Comparison of ENCODE assay signal across 8 mouse cellular contexts in the genomic region with DNA sequence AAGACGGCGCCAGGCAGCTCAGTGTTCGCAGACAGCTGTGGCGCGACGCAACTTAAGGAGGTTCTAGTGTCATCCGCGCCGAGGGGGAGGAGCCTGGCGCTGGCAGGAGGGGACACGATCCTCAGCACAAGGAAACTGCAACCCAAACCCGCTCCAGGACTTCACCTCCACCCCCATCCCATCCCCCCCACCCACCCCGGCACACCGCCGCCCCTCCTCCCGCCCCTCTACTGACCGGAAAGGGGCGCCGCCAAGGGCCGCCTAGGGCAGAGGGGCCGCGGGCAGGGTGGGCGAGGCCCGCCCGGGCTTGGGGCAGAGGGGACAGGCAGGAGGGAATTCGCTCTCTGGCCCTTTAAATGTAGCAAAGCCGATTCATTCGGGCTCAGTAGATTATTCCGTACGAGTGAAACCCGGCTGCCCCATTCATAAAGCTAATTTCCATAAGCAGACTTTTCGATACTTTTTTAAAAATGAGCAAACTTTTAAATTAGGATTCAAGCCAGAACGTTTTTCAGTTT. TPM values are rescaled to one million over a fixed set of nuclear protein-coding genes. Genes with fewer than 3 reads are reported as not detected.
DNase-seq lines count a peak whose midpoint lies in the region.

No protein-coding gene starts in this region.

- DNase-seq in adrenal gland, postnatal 10 days, result peak; percentile 57
- DNase-seq in adrenal gland, adult 18-20 months (ENCODE audit: low spot score in 2 of 2), result no peak
- peak; percentile 84 for DNase-seq in embryo, embryonic 10.5 days (ENCODE audit: low spot score)
- peak; percentile 49 to 51 for DNase-seq in heart, postnatal 10 days
- peak; percentile 80 for DNase-seq in limb, embryonic 10.5 days (ENCODE audit: low spot score)
- DNase-seq in midbrain, embryonic 10.5 days (ENCODE audit: low spot score), result peak; percentile 83
- DNase-seq in thymus, postnatal 36 days, result peak; percentile 84 to 89
- no peak for DNase-seq in cerebellum, adult 18-20 months

- peaks cover 89% of the 10 kb centered on the region for H3K27me3 ChIP-seq in limb, embryonic 10.5 days (ENCODE audit: low read depth, poor library complexity, severe bottlenecking)
- peaks cover 97% of the 10 kb centered on the region for H3K27me3 ChIP-seq in midbrain, embryonic 10.5 days (ENCODE audit: low read depth, poor library complexity, severe bottlenecking)

- under 1% methylated on average over 33 of the region's 33 CpGs for WGBS in limb, embryonic 10.5 days
- under 1% methylated on average over 32 of the region's 33 CpGs for WGBS in midbrain, embryonic 10.5 days

- no peaks in the 10 kb centered on the region for H3K9me3 ChIP-seq in limb, embryonic 10.5 days (replicated peaks)
- H3K9me3 ChIP-seq in midbrain, embryonic 10.5 days (replicated peaks), result no peaks in the 10 kb centered on the region

- intact Hi-C loops in heart, postnatal 10 days (cut with DNase I), result loop anchor here (1.0 to 2.0 kb wide), 2 partner anchors 1124 to 1204 kb away; no protein-coding TSS in a partner anchor

- peaks cover 64% of the 10 kb centered on the region for H3K4me1 ChIP-seq in limb, embryonic 10.5 days
- H3K4me1 ChIP-seq in midbrain, embryonic 10.5 days, result peaks cover 74% of the 10 kb centered on the region

- H3K27ac ChIP-seq in limb, embryonic 10.5 days, result peak overlapping the region; percentile 47; the same call in 1 of the 2 replicates
- H3K27ac ChIP-seq in midbrain, embryonic 10.5 days (replicated peaks), result no peak overlapping the region; the same call in 1 of the 2 replicates

- H3K36me3 ChIP-seq in limb, embryonic 10.5 days, result no peaks in the 10 kb centered on the region
- H3K36me3 ChIP-seq in midbrain, embryonic 10.5 days, result no peaks in the 10 kb centered on the region

- peak overlapping the region; percentile 54 for H3K4me3 ChIP-seq in limb, embryonic 10.5 days
- peak overlapping the region; percentile 60 for H3K4me3 ChIP-seq in midbrain, embryonic 10.5 days

RNA-seq across cellular contexts. Expression of gene 4930412O13Rik, which starts 2.4 kb away (rescaled TPM):
- total RNA-seq in adrenal gland, postnatal 10 days (2021), result 1 to 10 TPM; 1.1 to 2.1 TPM
- total RNA-seq in adrenal gland, adult 18-20 months (2021), result 1 to 10 TPM; 1.1 to 1.4 TPM
- not detected for total RNA-seq in heart, postnatal 10 days (2021)
- polyA plus RNA-seq in limb, embryonic 10.5 days (2016; fragmentation: Nextera tagmentation; extraction: Ambion mirVana), result 0.46 and 0.55 TPM in 2 replicates
- polyA plus RNA-seq in midbrain, embryonic 10.5 days (2016; fragmentation: Nextera tagmentation; extraction: Ambion mirVana), result 0.31 and 1.1 TPM in 2 replicates

RNA-seq across cellular contexts. Expression of gene 9230102O04Rik, which starts 10.7 kb away (rescaled TPM):
- not detected for total RNA-seq in adrenal gland, postnatal 10 days (2021)
- not detected for total RNA-seq in adrenal gland, adult 18-20 months (2021)
- not detected for total RNA-seq in heart, postnatal 10 days (2021)
- 0.39 TPM in 1 of 2 replicates, not detected in the other for polyA plus RNA-seq in limb, embryonic 10.5 days (2016; fragmentation: Nextera tagmentation; extraction: Ambion mirVana)
- polyA plus RNA-seq in midbrain, embryonic 10.5 days (2016; fragmentation: Nextera tagmentation; extraction: Ambion mirVana), result 0.47 and 1.2 TPM in 2 replicates

RNA-seq across cellular contexts. Expression of gene Gata3, which starts 11.2 kb away (rescaled TPM):
- total RNA-seq in adrenal gland, postnatal 10 days (2021), result 10 to 100 TPM; 12.3 to 14.8 TPM
- total RNA-seq in adrenal gland, adult 18-20 months (2021), result 10 to 100 TPM; 11.7 to 14.2 TPM
- under 1 TPM; 0.86 to 0.92 TPM for total RNA-seq in heart, postnatal 10 days (2021)
- polyA plus RNA-seq in limb, embryonic 10.5 days (2016; fragmentation: Nextera tagmentation; extraction: Ambion mirVana), result 6.3 and 6.5 TPM in 2 replicates
- polyA plus RNA-seq in midbrain, embryonic 10.5 days (2016; fragmentation: Nextera tagmentation; extraction: Ambion mirVana), result 10.5 and 28.2 TPM in 2 replicates

Comparison
In these comparisons a context has a peak if more than half of its experiments do, and no peak if none do; other contexts are left out.
1. DNase-seq: peak in adrenal gland, postnatal 10 days (single experiment), embryo, embryonic 10.5 days (single experiment), heart, postnatal 10 days (2 of 2), limb, embryonic 10.5 days (single experiment), midbrain, embryonic 10.5 days (single experiment) and thymus, postnatal 36 days (2 of 2); none in adrenal gland, adult 18-20 months (0 of 2) and cerebellum, adult 18-20 months (0 of 2).
2. RNA of gene Gata3, which starts 11.2 kb away (total RNA-seq): 12.3 to 14.8 TPM in adrenal gland, postnatal 10 days and 11.7 to 14.2 TPM in adrenal gland, adult 18-20 months; 0.86 to 0.92 TPM in heart, postnatal 10 days; every median in the first group is over 4 times any median in the second.